Mouse (Mus musculus): ENCODE measurements around the gene Cyp4b1. TPM values are rescaled to one million over a fixed set of nuclear protein-coding genes. Genes with fewer than 3 reads are reported as not detected.
"Not testable (repeated sequence)": the region's sequence is repeated elsewhere in the genome, so short reads cannot be mapped to it uniquely, and the experiment has no call there.

Gene Cyp4b1
- polyA plus RNA-seq, 1 experiment from 2014 or later, result not detected

GRCm38 (mm10) chr4:115648752-115649151 lies 1.2 kb upstream of the Cyp4b1 start:
- 81% methylated on average over 2 of the region's 2 CpGs for WGBS
- no peaks in the 10 kb centered on the region for H3K27me3 ChIP-seq (ENCODE audit: control insufficient read depth, insufficient read depth, low read length)
- H3K9ac ChIP-seq (ENCODE audit: low read length), result no peak overlapping the region
- H3K4me1 ChIP-seq (ENCODE audit: control insufficient read depth, insufficient read depth, low read length), result no peaks in the 10 kb centered on the region
- no peak overlapping the region for H3K27ac ChIP-seq (ENCODE audit: low read depth, low read length)
- no peak overlapping the region for H3K4me2 ChIP-seq (ENCODE audit: low read depth)
- DNase-seq (ENCODE audit: low spot score) (no peak), ATAC-seq (ENCODE audit: insufficient read depth, low FRiP score, low TSS enrichment) (no peak)
- no peak overlapping the region for H3K4me3 ChIP-seq (ENCODE audit: low read depth, low read length)
- no peaks in the 10 kb centered on the region for H3K9me3 ChIP-seq (ENCODE audit: control insufficient read depth, low read length)
- no peaks in the 10 kb centered on the region for H3K36me3 ChIP-seq (ENCODE audit: control insufficient read depth, insufficient read depth, low read length)

GRCm38 (mm10) chr4:115645371-115645770 lies 2.2 kb downstream of the Cyp4b1 start:
- ATAC-seq (ENCODE audit: insufficient read depth, low FRiP score, low TSS enrichment) (no peak), DNase-seq (ENCODE audit: low spot score) (no peak)
- Histone ChIP-seq H3K4me1 (ENCODE audit: control insufficient read depth, insufficient read depth, low read length) (no peaks in the 10 kb centered on the region), H3K9ac (ENCODE audit: low read length) (no peak overlapping the region), H3K9me3 (ENCODE audit: control insufficient read depth, low read length) (no peaks in the 10 kb centered on the region), H3K4me2 (ENCODE audit: low read depth) (no peak overlapping the region), H3K36me3 (ENCODE audit: control insufficient read depth, insufficient read depth, low read length) (no peaks in the 10 kb centered on the region), H3K27ac (ENCODE audit: low read depth, low read length) (no peak overlapping the region), H3K27me3 (ENCODE audit: control insufficient read depth, insufficient read depth, low read length) (no peaks in the 10 kb centered on the region), H3K4me3 (ENCODE audit: low read depth, low read length) (no peak overlapping the region)

- DNase-seq (ENCODE audit: low spot score), result no peak
- WGBS, result 81% methylated on average over 5 of the region's 5 CpGs
- Histone ChIP-seq H3K4me3 (ENCODE audit: low read depth, low read length) (no peak overlapping the region), H3K4me1 (ENCODE audit: control insufficient read depth, insufficient read depth, low read length) (no peaks in the 10 kb centered on the region), H3K4me2 (ENCODE audit: low read depth) (no peak overlapping the region), H3K9me3 (ENCODE audit: control insufficient read depth, low read length) (no peaks in the 10 kb centered on the region), H3K36me3 (ENCODE audit: control insufficient read depth, insufficient read depth, low read length) (no peaks in the 10 kb centered on the region), H3K9ac (ENCODE audit: low read length) (no peak overlapping the region), H3K27ac (ENCODE audit: low read depth, low read length) (no peak overlapping the region), H3K27me3 (ENCODE audit: control insufficient read depth, insufficient read depth, low read length) (no peaks in the 10 kb centered on the region)
- ATAC-seq (ENCODE audit: insufficient read depth, low FRiP score, low TSS enrichment), result no peak
Observed at GRCm38 (mm10) chr4:115642967-115643754, 4.4 kb downstream of the Cyp4b1 start.

- ATAC-seq (ENCODE audit: insufficient read depth, low FRiP score, low TSS enrichment); H3K9ac ChIP-seq (ENCODE audit: low read length): not testable (repeated sequence)
Observed at GRCm38 (mm10) chr4:115625560-115625959, 22.0 kb downstream of the Cyp4b1 start.

GRCm38 (mm10) chr4:115614005-115614404 lies 33.5 kb downstream of the Cyp4b1 start:
- DNase-seq (ENCODE audit: low spot score) (no peak), ATAC-seq (ENCODE audit: insufficient read depth, low FRiP score, low TSS enrichment) (no peak)
- no peaks in the 10 kb centered on the region for H3K9me3 ChIP-seq (ENCODE audit: control insufficient read depth, low read length)
- H3K36me3 ChIP-seq (ENCODE audit: control insufficient read depth, insufficient read depth, low read length), result no peaks in the 10 kb centered on the region
- H3K27me3 ChIP-seq (ENCODE audit: control insufficient read depth, insufficient read depth, low read length), result no peaks in the 10 kb centered on the region
- no peaks in the 10 kb centered on the region for H3K4me1 ChIP-seq (ENCODE audit: control insufficient read depth, insufficient read depth, low read length)
- no peak overlapping the region for H3K9ac ChIP-seq (ENCODE audit: low read length)
- no peak overlapping the region for H3K27ac ChIP-seq (ENCODE audit: low read depth, low read length)
- no peak overlapping the region for H3K4me2 ChIP-seq (ENCODE audit: low read depth)
- no peak overlapping the region for H3K4me3 ChIP-seq (ENCODE audit: low read depth, low read length)

More at GRCm38 (mm10) chr4:115625560-115625959, 22.0 kb downstream of the Cyp4b1 start:
- not testable (repeated sequence) for H3K4me1 ChIP-seq (ENCODE audit: control insufficient read depth, insufficient read depth, low read length); H3K27me3 ChIP-seq (ENCODE audit: control insufficient read depth, insufficient read depth, low read length); H3K36me3 ChIP-seq (ENCODE audit: control insufficient read depth, insufficient read depth, low read length); DNase-seq (ENCODE audit: low spot score); H3K4me2 ChIP-seq (ENCODE audit: low read depth); H3K27ac ChIP-seq (ENCODE audit: low read depth, low read length); H3K9me3 ChIP-seq (ENCODE audit: control insufficient read depth, low read length); H3K4me3 ChIP-seq (ENCODE audit: low read depth, low read length)
- 97% methylated on average over 3 of the region's 3 CpGs for WGBS

GRCm38 (mm10) chr4:115600611-115601010 lies 46.9 kb downstream of the Cyp4b1 start, which contains the start of gene Cyp4a32:
Gene Cyp4a32 (plus strand): TSS chr4:115600969.
- H3K4me2 ChIP-seq (ENCODE audit: low read depth); DNase-seq (ENCODE audit: low spot score); H3K4me1 ChIP-seq (ENCODE audit: control insufficient read depth, insufficient read depth, low read length); H3K9me3 ChIP-seq (ENCODE audit: control insufficient read depth, low read length); H3K27ac ChIP-seq (ENCODE audit: low read depth, low read length); H3K9ac ChIP-seq (ENCODE audit: low read length); H3K4me3 ChIP-seq (ENCODE audit: low read depth, low read length); H3K27me3 ChIP-seq (ENCODE audit: control insufficient read depth, insufficient read depth, low read length); ATAC-seq (ENCODE audit: insufficient read depth, low FRiP score, low TSS enrichment); H3K36me3 ChIP-seq (ENCODE audit: control insufficient read depth, insufficient read depth, low read length): not testable (repeated sequence)
- 88% methylated on average over 8 of the region's 8 CpGs for WGBS

GRCm38 (mm10) chr4:115596824-115597336 lies 50.6 kb downstream of the Cyp4b1 start:
- no peak overlapping the region for H3K9ac ChIP-seq (ENCODE audit: low read length)
- no peak overlapping the region for H3K27ac ChIP-seq (ENCODE audit: low read depth, low read length)
- 84% methylated on average over 2 of the region's 2 CpGs for WGBS
- ATAC-seq (ENCODE audit: insufficient read depth, low FRiP score, low TSS enrichment) (no peak), DNase-seq (ENCODE audit: low spot score) (no peak)
- H3K4me3 ChIP-seq (ENCODE audit: low read depth, low read length), result no peak overlapping the region
- H3K4me2 ChIP-seq (ENCODE audit: low read depth), result no peak overlapping the region
- H3K36me3 ChIP-seq (ENCODE audit: control insufficient read depth, insufficient read depth, low read length), result no peaks in the 10 kb centered on the region
- no peaks in the 10 kb centered on the region for H3K9me3 ChIP-seq (ENCODE audit: control insufficient read depth, low read length)
- H3K4me1 ChIP-seq (ENCODE audit: control insufficient read depth, insufficient read depth, low read length), result no peaks in the 10 kb centered on the region
- H3K27me3 ChIP-seq (ENCODE audit: control insufficient read depth, insufficient read depth, low read length), result no peaks in the 10 kb centered on the region

- no peak for DNase-seq (ENCODE audit: low spot score)
- no peaks in the 10 kb centered on the region for H3K27me3 ChIP-seq (ENCODE audit: control insufficient read depth, insufficient read depth, low read length)
- H3K27ac ChIP-seq (ENCODE audit: low read depth, low read length), result no peak overlapping the region
- H3K9ac ChIP-seq (ENCODE audit: low read length), result no peak overlapping the region
- ATAC-seq (ENCODE audit: insufficient read depth, low FRiP score, low TSS enrichment), result no peak
- H3K9me3 ChIP-seq (ENCODE audit: control insufficient read depth, low read length), result no peaks in the 10 kb centered on the region
- no peaks in the 10 kb centered on the region for H3K4me1 ChIP-seq (ENCODE audit: control insufficient read depth, insufficient read depth, low read length)
- no peaks in the 10 kb centered on the region for H3K36me3 ChIP-seq (ENCODE audit: control insufficient read depth, insufficient read depth, low read length)
- no peak overlapping the region for H3K4me3 ChIP-seq (ENCODE audit: low read depth, low read length)
- H3K4me2 ChIP-seq (ENCODE audit: low read depth), result no peak overlapping the region
- WGBS, result 93% methylated on average over 1 of the region's 1 CpGs
Observed at GRCm38 (mm10) chr4:115596357-115596756, 51.2 kb downstream of the Cyp4b1 start.

- no peaks in the 10 kb centered on the region for H3K9me3 ChIP-seq (ENCODE audit: control insufficient read depth, low read length)
- ATAC-seq (ENCODE audit: insufficient read depth, low FRiP score, low TSS enrichment) (no peak), DNase-seq (ENCODE audit: low spot score) (no peak)
- no peak overlapping the region for H3K9ac ChIP-seq (ENCODE audit: low read length)
- no peak overlapping the region for H3K4me2 ChIP-seq (ENCODE audit: low read depth)
- no peaks in the 10 kb centered on the region for H3K36me3 ChIP-seq (ENCODE audit: control insufficient read depth, insufficient read depth, low read length)
- no peaks in the 10 kb centered on the region for H3K4me1 ChIP-seq (ENCODE audit: control insufficient read depth, insufficient read depth, low read length)
- H3K27ac ChIP-seq (ENCODE audit: low read depth, low read length), result no peak overlapping the region
- no peak overlapping the region for H3K4me3 ChIP-seq (ENCODE audit: low read depth, low read length)
- H3K27me3 ChIP-seq (ENCODE audit: control insufficient read depth, insufficient read depth, low read length), result no peaks in the 10 kb centered on the region
Observed at GRCm38 (mm10) chr4:115583036-115583435, 64.5 kb downstream of the Cyp4b1 start.

Data from neural tube, embryonic 11.5 days (tissue).